ENCODE assay signal across 8 mouse cellular contexts in genomic region chr11:17158858-17159737, GRCm38 (mm10). TPM values are rescaled to one million over a fixed set of nuclear protein-coding genes. Genes with fewer than 3 reads are reported as not detected.
DNase-seq lines count a peak whose midpoint lies in the region; ATAC-seq lines count a peak whose summit lies in the region.

Gene Ppp3r1 (plus strand): TSS chr11:17159263.

- no peaks in the 10 kb centered on the region for H3K9me3 ChIP-seq in heart, embryonic 10.5 days
- H3K9me3 ChIP-seq in kidney, embryonic 15.5 days (replicated peaks): no peaks in the 10 kb centered on the region

- under 1% methylated on average over 80 of the region's 89 CpGs for WGBS in heart, embryonic 10.5 days
- under 1% methylated on average over 86 of the region's 89 CpGs for WGBS in kidney, embryonic 15.5 days

- DNase-seq in B cell, adult 2 months: peak; percentile 97 to 98
- DNase-seq in brain, adult 2 months (ENCODE audit: low read depth, low spot score): peak; percentile 100
- DNase-seq in heart, embryonic 10.5 days (ENCODE audit: low spot score): peak; percentile 96
- peak; percentile 97 for DNase-seq in liver
- peak; percentile 96 to 98 for DNase-seq in spleen, postnatal 4 days (ENCODE audit: low spot score in 2 of 2)

- peaks cover 13% of the 10 kb centered on the region for H3K4me1 ChIP-seq in heart, embryonic 10.5 days
- H3K4me1 ChIP-seq in kidney, embryonic 15.5 days: peaks cover 23% of the 10 kb centered on the region

- peak within 1 kb of the TSS; percentile 97 for H3K27ac ChIP-seq in heart, embryonic 10.5 days
- peak within 1 kb of the TSS; percentile 98 for H3K27ac ChIP-seq in kidney, embryonic 15.5 days

- H3K4me3 ChIP-seq in heart, embryonic 10.5 days: peak within 1 kb of the TSS; percentile 98
- H3K4me3 ChIP-seq in kidney, embryonic 15.5 days (replicated peaks): peak within 1 kb of the TSS; percentile 80

- ATAC-seq in erythroblast, adult 5-6 weeks (replicated peaks; ENCODE audit: low FRiP score, poor library complexity, severe bottlenecking): peak; percentile 96
- peak; percentile 98 for ATAC-seq in kidney, embryonic 15.5 days (replicated peaks; ENCODE audit: low FRiP score)
- ATAC-seq in monocyte, adult 5-6 weeks (replicated peaks; ENCODE audit: insufficient number of reproducible peaks, low FRiP score, low TSS enrichment, poor library complexity, severe bottlenecking): peak; percentile 83

- H3K4me2 ChIP-seq in kidney, embryonic 15.5 days: peak within 1 kb of the TSS; percentile 83

- no peaks in the 10 kb centered on the region for H3K27me3 ChIP-seq in heart, embryonic 10.5 days (ENCODE audit: insufficient read depth, poor library complexity, severe bottlenecking)
- no peaks in the 10 kb centered on the region for H3K27me3 ChIP-seq in kidney, embryonic 15.5 days

- no peaks in the 10 kb centered on the region for H3K36me3 ChIP-seq in heart, embryonic 10.5 days
- H3K36me3 ChIP-seq in kidney, embryonic 15.5 days: no peaks in the 10 kb centered on the region

- H3K9ac ChIP-seq in kidney, embryonic 15.5 days: peak within 1 kb of the TSS; percentile 99

RNA-seq across cellular contexts. Expression of gene Ppp3r1, which starts in this region (rescaled TPM):
- total RNA-seq in erythroblast, adult 5-6 weeks (2015; ENCODE audit: low replicate concordance): 19.6 and 21.5 TPM in 2 replicates
- total RNA-seq in erythroblast, adult 5-6 weeks (2017; ENCODE audit: low replicate concordance): 18.3 and 19.1 TPM in 2 replicates
- polyA plus RNA-seq in heart, embryonic 10.5 days (2016; fragmentation: Nextera tagmentation; extraction: Ambion mirVana): 75.1 and 76.7 TPM in 2 replicates
- 85.3 and 92.1 TPM in 2 replicates for polyA plus RNA-seq in kidney, embryonic 15.5 days (2015; fragmentation: Nextera tagmentation; extraction: Ambion mirVana)
- 103 to 132 TPM (median 125 TPM) in 3 replicates for total RNA-seq in monocyte, adult 5-6 weeks (2017)

Comparison
In these comparisons a context has a peak if more than half of its experiments do, and no peak if none do; other contexts are left out.
1. Peak in every context shown above with its lines: DNase-seq, ATAC-seq, H3K4me3 ChIP-seq and H3K27ac ChIP-seq.